Mouse (Mus musculus) hindbrain, embryonic 13.5 days (tissue): ENCODE data around the gene Rheb. TPM values are rescaled to one million over a fixed set of nuclear protein-coding genes. Genes with fewer than 3 reads are reported as not detected.

Source experiments
- ATAC-seq: fragments of 200-750 bp; cut with Nextera tagmentation; 2 replicates; pipeline ENCODE4 v1.8.0; 2017; ENCODE audit warnings: moderate TSS enrichment; ENCODE audit not compliant: low FRiP score
- H3K27ac ChIP-seq: fragments of 300-500 bp; sonication (generic); 2 replicates; pipeline ENCODE4 v1.5.1; 2015; ENCODE audit warnings: inconsistent platforms, mild to moderate bottlenecking, moderate library complexity
- H3K27me3 ChIP-seq: fragments of 300-500 bp; sonication (generic); 2 replicates; pipeline ENCODE4 v1.6.1; 2015; ENCODE audit warnings: mild to moderate bottlenecking, inconsistent platforms
- H3K36me3 ChIP-seq: fragments of 300-500 bp; sonication (generic); 2 replicates; pipeline ENCODE4 v1.6.1; 2015; ENCODE audit warnings: mild to moderate bottlenecking, inconsistent platforms
- H3K4me1 ChIP-seq: fragments of 300-500 bp; sonication (generic); replicated peaks from 2 replicates; pipeline ENCODE4 v1.6.1; 2015; ENCODE audit warnings: inconsistent platforms
- H3K4me2 ChIP-seq: fragments of 300-500 bp; sonication (generic); 2 replicates; pipeline ENCODE4 v1.6.1; 2015; ENCODE audit warnings: inconsistent platforms, mild to moderate bottlenecking, moderate library complexity
- H3K4me3 ChIP-seq: fragments of 300-500 bp; sonication (generic); 2 replicates; pipeline ENCODE4 v1.5.1; 2015; ENCODE audit warnings: mild to moderate bottlenecking, inconsistent platforms
- H3K9ac ChIP-seq: fragments of 300-500 bp; sonication (generic); 2 replicates; pipeline ENCODE4 v1.6.1; 2015; ENCODE audit warnings: mild to moderate bottlenecking, inconsistent platforms
- H3K9me3 ChIP-seq: fragments of 300-500 bp; sonication (generic); 2 replicates; pipeline ENCODE4 v1.6.1; 2016; ENCODE audit warnings: inconsistent platforms
- WGBS: fragments of 180-500 bp; shearing (Covaris S2); methylation state at CpG from one replicate; pipeline ENCODE4 v1.1.7; 2015; 5-methylcytosine and 5-hydroxymethylcytosine counted together
- polyA plus RNA-seq: library from polyadenylated mRNA; unstranded; fragments of >200 nt; fragmentation: Nextera tagmentation; extraction: Ambion mirVana; gene quantifications from 2 replicates; pipeline ENCODE4 v1.2.1, GENCODE M21; 2015

The Rheb gene
- 227 TPM in 2 replicates for polyA plus RNA-seq

GRCm38 (mm10) chr5:24842274-24843102, at the start of gene Rheb:
TSS of gene Rheb (minus strand) at chr5:24842624.
- H3K4me2 ChIP-seq: peak within 1 kb of the TSS; percentile 90
- H3K9ac ChIP-seq: peak within 1 kb of the TSS; percentile 95
- no peaks in the 10 kb centered on the region for H3K36me3 ChIP-seq
- peak within 1 kb of the TSS; percentile 99 for H3K27ac ChIP-seq
- H3K27me3 ChIP-seq: no peaks in the 10 kb centered on the region
- peak within 1 kb of the TSS; percentile 90 for H3K4me3 ChIP-seq
- peaks cover 45% of the 10 kb centered on the region for H3K4me1 ChIP-seq
- under 1% methylated on average over 91 of the region's 92 CpGs for WGBS
- no peaks in the 10 kb centered on the region for H3K9me3 ChIP-seq
- ATAC-seq: peak; percentile 98

- Histone ChIP-seq H3K9me3 (no peaks in the 10 kb centered on the region), H3K4me2 (no peak overlapping the region), H3K9ac (no peak overlapping the region), H3K27me3 (no peaks in the 10 kb centered on the region), H3K36me3 (peaks cover 41% of the 10 kb centered on the region), H3K27ac (no peak overlapping the region), H3K4me1 (peaks cover 12% of the 10 kb centered on the region), H3K4me3 (no peak overlapping the region)
- 75% methylated on average over 9 of the region's 9 CpGs for WGBS
- no peak for ATAC-seq
These were observed 47.4 kb upstream of the Rheb start for GRCm38 (mm10) chr5:24889860-24890259.

DNA sequence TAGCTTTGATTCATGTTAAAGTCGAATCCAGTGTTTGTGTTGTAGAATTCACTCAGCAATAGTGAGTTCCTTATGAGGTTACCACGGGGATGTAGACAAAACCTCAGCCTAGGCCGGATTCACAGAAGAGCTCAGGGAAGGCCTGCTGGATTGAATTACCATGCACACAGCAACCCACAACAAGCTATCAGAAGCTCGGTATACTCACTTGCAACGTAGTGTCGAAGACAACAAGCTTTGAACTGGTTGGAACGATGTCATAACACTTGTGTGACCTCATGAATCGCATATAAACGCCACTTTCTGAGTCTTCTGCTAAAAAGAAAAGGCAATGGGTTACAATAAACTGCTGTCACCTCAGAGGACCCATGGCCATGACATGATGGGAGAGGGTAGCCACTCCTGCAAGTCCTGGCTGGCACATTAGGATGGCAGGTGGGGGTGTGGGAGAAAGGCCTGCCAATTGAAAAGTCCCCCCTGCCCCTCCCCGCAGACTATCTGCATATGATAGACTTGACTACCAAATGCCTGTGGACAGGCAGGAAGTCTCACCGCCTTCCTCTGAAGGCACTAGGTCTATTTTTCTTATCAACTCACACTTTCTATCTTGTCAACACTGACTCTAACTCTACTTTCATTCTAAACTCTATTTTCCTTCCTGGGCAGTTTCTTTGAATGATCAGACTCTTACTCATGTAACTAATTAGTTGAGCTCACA, 46.6 kb upstream of the Rheb start:
- Histone ChIP-seq H3K27me3 (no peaks in the 10 kb centered on the region), H3K4me2 (no peak overlapping the region), H3K9ac (no peak overlapping the region), H3K4me1 (peaks cover 4% of the 10 kb centered on the region), H3K36me3 (peaks cover 47% of the 10 kb centered on the region), H3K27ac (no peak overlapping the region), H3K4me3 (no peak overlapping the region), H3K9me3 (no peaks in the 10 kb centered on the region)
- ATAC-seq: no peak
- WGBS: 83% methylated on average over 11 of the region's 11 CpGs

DNA sequence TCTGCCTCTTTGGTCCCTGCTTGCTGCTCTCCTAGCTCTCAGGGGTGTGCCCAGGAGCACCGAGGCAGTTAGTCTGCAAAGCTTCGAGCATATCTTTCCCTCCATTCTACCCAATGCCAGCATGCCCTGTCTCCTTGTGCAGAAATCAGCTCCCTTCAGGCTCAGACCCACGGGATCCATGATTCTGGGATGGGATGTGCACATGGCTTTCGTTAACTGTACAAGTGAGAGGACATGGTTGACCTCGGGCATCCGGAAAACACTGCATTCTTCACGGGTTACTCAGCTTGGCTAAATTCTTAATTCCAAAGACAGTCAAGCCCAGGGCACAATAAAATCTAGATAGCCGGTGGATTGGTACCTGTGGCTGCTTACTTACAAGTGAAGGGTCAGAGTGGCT, 44.8 kb upstream of the Rheb start:
- no peak for ATAC-seq

DNA sequence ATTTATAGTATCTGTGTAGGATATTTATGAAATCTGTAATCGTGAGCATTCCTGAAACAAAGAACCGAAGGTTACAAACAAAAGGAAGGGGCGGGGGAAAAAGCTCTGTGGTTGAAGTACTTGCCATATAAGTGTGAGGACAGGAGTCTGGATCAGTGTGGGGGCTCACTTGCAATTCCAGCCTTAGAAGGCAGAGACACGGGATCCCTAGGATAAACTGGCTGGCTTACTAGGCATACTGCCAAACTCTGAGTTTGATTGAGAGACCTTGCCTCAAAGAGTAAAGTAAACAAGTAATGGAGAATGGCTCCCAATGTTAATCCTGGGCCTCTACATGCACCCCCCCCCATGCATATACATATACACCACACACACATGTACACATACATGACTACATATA, 36.3 kb upstream of the Rheb start:
- no peaks in the 10 kb centered on the region for H3K27me3 ChIP-seq
- peaks cover 72% of the 10 kb centered on the region for H3K36me3 ChIP-seq

More for the DNA sequence above, 44.8 kb upstream of the Rheb start:
- H3K4me3 ChIP-seq: no peak overlapping the region
- H3K4me1 ChIP-seq: no peaks in the 10 kb centered on the region
- H3K4me2 ChIP-seq: no peak overlapping the region
- peaks cover 59% of the 10 kb centered on the region for H3K36me3 ChIP-seq
- no peaks in the 10 kb centered on the region for H3K9me3 ChIP-seq
- 92% methylated on average over 8 of the region's 8 CpGs for WGBS
- H3K27me3 ChIP-seq: no peaks in the 10 kb centered on the region
- no peak overlapping the region for H3K27ac ChIP-seq
- H3K9ac ChIP-seq: no peak overlapping the region

GRCm38 (mm10) chr5:24877836-24878624, 35.6 kb upstream of the Rheb start:
- WGBS: 82% methylated on average over 11 of the region's 11 CpGs
- ATAC-seq: no peak
- H3K4me3 ChIP-seq: no peak overlapping the region
- peaks cover 75% of the 10 kb centered on the region for H3K36me3 ChIP-seq
- H3K9me3 ChIP-seq: no peaks in the 10 kb centered on the region
- H3K4me1 ChIP-seq: peaks cover 3% of the 10 kb centered on the region; the same call in 1 of the 2 replicates
- no peak overlapping the region for H3K9ac ChIP-seq
- no peaks in the 10 kb centered on the region for H3K27me3 ChIP-seq
- H3K27ac ChIP-seq: no peak overlapping the region
- H3K4me2 ChIP-seq: no peak overlapping the region

More for the DNA sequence above, 36.3 kb upstream of the Rheb start:
- WGBS: 85% methylated on average over 4 of the region's 4 CpGs
- Histone ChIP-seq H3K27ac (no peak overlapping the region), H3K9ac (no peak overlapping the region), H3K4me2 (no peak overlapping the region), H3K4me1 (no peaks in the 10 kb centered on the region), H3K4me3 (no peak overlapping the region), H3K9me3 (no peaks in the 10 kb centered on the region)
- ATAC-seq: no peak

- peaks cover 5% of the 10 kb centered on the region; the same call in 1 of the 2 replicates for H3K4me1 ChIP-seq
- H3K36me3 ChIP-seq: peaks cover 72% of the 10 kb centered on the region
- ATAC-seq: no peak
- WGBS: 93% methylated on average over 9 of the region's 9 CpGs
- H3K4me3 ChIP-seq: no peak overlapping the region
- H3K27me3 ChIP-seq: no peaks in the 10 kb centered on the region
- H3K9me3 ChIP-seq: no peaks in the 10 kb centered on the region
- no peak overlapping the region for H3K9ac ChIP-seq
- H3K4me2 ChIP-seq: no peak overlapping the region
- H3K27ac ChIP-seq: no peak overlapping the region
These were observed 34.2 kb upstream of the Rheb start for GRCm38 (mm10) chr5:24876653-24877052.

GRCm38 (mm10) chr5:24874111-24874510, 31.7 kb upstream of the Rheb start:
- ATAC-seq: no peak
- WGBS: 91% methylated on average over 4 of the region's 4 CpGs
- H3K9me3 ChIP-seq: no peaks in the 10 kb centered on the region

GRCm38 (mm10) chr5:24873221-24873620, 30.8 kb upstream of the Rheb start:
- H3K36me3 ChIP-seq: peaks cover 66% of the 10 kb centered on the region
- 71% methylated on average over 6 of the region's 6 CpGs for WGBS
- H3K4me2 ChIP-seq: no peak overlapping the region
- H3K4me1 ChIP-seq: peaks cover 11% of the 10 kb centered on the region; the same call in 1 of the 2 replicates
- H3K27me3 ChIP-seq: no peaks in the 10 kb centered on the region
- H3K4me3 ChIP-seq: no peak overlapping the region
- no peak overlapping the region; the same call in 1 of the 2 replicates for H3K9ac ChIP-seq
- H3K27ac ChIP-seq: no peak overlapping the region
- no peak for ATAC-seq
- H3K9me3 ChIP-seq: no peaks in the 10 kb centered on the region

More at GRCm38 (mm10) chr5:24874111-24874510, 31.7 kb upstream of the Rheb start:
- H3K4me1 ChIP-seq: peaks cover 11% of the 10 kb centered on the region; the same call in 1 of the 2 replicates
- H3K4me3 ChIP-seq: no peak overlapping the region
- H3K27me3 ChIP-seq: no peaks in the 10 kb centered on the region
- peaks cover 68% of the 10 kb centered on the region for H3K36me3 ChIP-seq
- H3K4me2 ChIP-seq: no peak overlapping the region
- H3K27ac ChIP-seq: no peak overlapping the region
- H3K9ac ChIP-seq: no peak overlapping the region

- ATAC-seq: no peak
- Histone ChIP-seq H3K36me3 (peaks cover 72% of the 10 kb centered on the region), H3K9me3 (no peaks in the 10 kb centered on the region), H3K4me1 (peaks cover 11% of the 10 kb centered on the region; the same call in 1 of the 2 replicates), H3K4me2 (no peak overlapping the region), H3K27me3 (no peaks in the 10 kb centered on the region), H3K9ac (no peak overlapping the region), H3K4me3 (no peak overlapping the region), H3K27ac (no peak overlapping the region)
- WGBS: 93% methylated on average over 12 of the region's 12 CpGs
These were observed 28.9 kb upstream of the Rheb start for GRCm38 (mm10) chr5:24871276-24871675.

GRCm38 (mm10) chr5:24869796-24870289, 27.4 kb upstream of the Rheb start:
- WGBS: 67% methylated on average over 11 of the region's 11 CpGs
- Histone ChIP-seq H3K4me2 (no peak overlapping the region), H3K4me3 (no peak overlapping the region), H3K9ac (no peak overlapping the region), H3K27ac (no peak overlapping the region), H3K36me3 (peaks cover 68% of the 10 kb centered on the region), H3K4me1 (peaks cover 11% of the 10 kb centered on the region; the same call in 1 of the 2 replicates), H3K9me3 (no peaks in the 10 kb centered on the region), H3K27me3 (no peaks in the 10 kb centered on the region)
- peak; percentile 49; the same call in 1 of the 2 replicates for ATAC-seq
